Mouse (Mus musculus) forebrain, embryonic 13.5 days (tissue): ENCODE measurements around the gene Sbk3. TPM values are rescaled to one million over a fixed set of nuclear protein-coding genes. Genes with fewer than 3 reads are reported as not detected.

Experiments
- ATAC-seq: fragments of 200-750 bp; cut with Nextera tagmentation; 2 replicates; pipeline ENCODE4 v1.8.0; 2017
- H3K27ac ChIP-seq: fragments of 300-500 bp; sonication (generic); 2 replicates; pipeline ENCODE4 v1.5.1; 2015; ENCODE audit warnings: inconsistent platforms, mild to moderate bottlenecking, moderate library complexity
- H3K27me3 ChIP-seq: fragments of 300-500 bp; sonication (generic); 2 replicates; pipeline ENCODE4 v1.6.1; 2015; ENCODE audit warnings: mild to moderate bottlenecking, inconsistent platforms
- H3K36me3 ChIP-seq: fragments of 300-500 bp; sonication (generic); 2 replicates; pipeline ENCODE4 v1.6.1; 2015; ENCODE audit warnings: mild to moderate bottlenecking, inconsistent platforms; ENCODE audit not compliant: poor library complexity, severe bottlenecking
- H3K4me1 ChIP-seq: fragments of 300-500 bp; sonication (generic); 2 replicates; pipeline ENCODE4 v1.6.1; 2015; ENCODE audit warnings: inconsistent platforms
- H3K4me2 ChIP-seq: fragments of 300-500 bp; sonication (generic); 2 replicates; pipeline ENCODE4 v1.6.1; 2015; ENCODE audit warnings: inconsistent platforms, mild to moderate bottlenecking, moderate library complexity
- H3K4me3 ChIP-seq: fragments of 300-500 bp; sonication (generic); 2 replicates; pipeline ENCODE4 v1.5.1; 2015; ENCODE audit warnings: mild to moderate bottlenecking, inconsistent platforms
- H3K9ac ChIP-seq: fragments of 300-500 bp; sonication (generic); 2 replicates; pipeline ENCODE4 v1.6.1; 2015; ENCODE audit warnings: mild to moderate bottlenecking, inconsistent platforms
- H3K9me3 ChIP-seq: fragments of 300-500 bp; sonication (generic); replicated peaks from 2 replicates; pipeline ENCODE4 v1.6.1; 2016; ENCODE audit warnings: inconsistent platforms
- WGBS: fragments of 180-500 bp; shearing (Covaris S2); methylation state at CpG from one replicate; pipeline ENCODE4 v1.1.7; 2015; 5-methylcytosine and 5-hydroxymethylcytosine counted together
- polyA plus RNA-seq: library from polyadenylated mRNA; unstranded; fragments of >200 nt; fragmentation: Nextera tagmentation; extraction: Ambion mirVana; gene quantifications from 2 replicates; pipeline ENCODE4 v1.2.1, GENCODE M21; 2015

The Sbk3 gene
- polyA plus RNA-seq, 1 experiment from 2014 or later = 0.19 TPM

- Histone ChIP-seq H3K9me3 (no peaks in the 10 kb centered on the region), H3K36me3 (no peaks in the 10 kb centered on the region), H3K27ac (no peak overlapping the region), H3K4me3 (peak overlapping the region; percentile 26), H3K9ac (no peak overlapping the region), H3K4me1 (no peaks in the 10 kb centered on the region), H3K27me3 (no peaks in the 10 kb centered on the region), H3K4me2 (peak overlapping the region; percentile 49)
- WGBS = 18% methylated on average over 15 of the region's 15 CpGs
- peak; percentile 85 for ATAC-seq
These were observed 27.6 kb downstream of the Sbk3 start for GRCm38 (mm10) chr7:4943223-4943815.

- H3K4me1 ChIP-seq = no peaks in the 10 kb centered on the region
- no peaks in the 10 kb centered on the region for H3K36me3 ChIP-seq
- H3K4me3 ChIP-seq = no peak overlapping the region
- 58% methylated on average over 5 of the region's 5 CpGs for WGBS
- no peaks in the 10 kb centered on the region for H3K9me3 ChIP-seq
- H3K9ac ChIP-seq = no peak overlapping the region
- no peak overlapping the region for H3K27ac ChIP-seq
- H3K27me3 ChIP-seq = no peaks in the 10 kb centered on the region
- no peak overlapping the region for H3K4me2 ChIP-seq
- ATAC-seq = no peak
These were observed 28.3 kb downstream of the Sbk3 start for GRCm38 (mm10) chr7:4942673-4943072.

GRCm38 (mm10) chr7:4940068-4940479 is 30.9 kb downstream of the Sbk3 start:
- H3K27me3 ChIP-seq = no peaks in the 10 kb centered on the region
- no peaks in the 10 kb centered on the region for H3K36me3 ChIP-seq
- peak; percentile 55; the same call in 1 of the 2 replicates for ATAC-seq
- no peak overlapping the region for H3K27ac ChIP-seq
- no peak overlapping the region for H3K4me3 ChIP-seq
- no peak overlapping the region for H3K4me2 ChIP-seq
- no peak overlapping the region for H3K9ac ChIP-seq
- H3K4me1 ChIP-seq = no peaks in the 10 kb centered on the region
- WGBS = 20% methylated on average over 9 of the region's 9 CpGs
- H3K9me3 ChIP-seq = no peaks in the 10 kb centered on the region

- Histone ChIP-seq H3K9ac (no peak overlapping the region), H3K27ac (no peak overlapping the region), H3K36me3 (no peaks in the 10 kb centered on the region), H3K4me1 (no peaks in the 10 kb centered on the region), H3K9me3 (no peaks in the 10 kb centered on the region; the same call in 1 of the 2 replicates), H3K4me3 (no peak overlapping the region), H3K27me3 (no peaks in the 10 kb centered on the region), H3K4me2 (no peak overlapping the region)
- 44% methylated on average over 2 of the region's 2 CpGs for WGBS
- 0 out of 2 replicates have a peak, but pooled peaks have one; percentile 26 for ATAC-seq
These were observed 32.5 kb downstream of the Sbk3 start for GRCm38 (mm10) chr7:4938456-4938855.

GRCm38 (mm10) chr7:4937392-4937791 is 33.6 kb downstream of the Sbk3 start:
- H3K9me3 ChIP-seq = no peaks in the 10 kb centered on the region; the same call in 1 of the 2 replicates
- H3K4me3 ChIP-seq = no peak overlapping the region
- H3K36me3 ChIP-seq = no peaks in the 10 kb centered on the region
- no peak overlapping the region for H3K4me2 ChIP-seq
- no peak overlapping the region for H3K27ac ChIP-seq
- ATAC-seq = no peak
- H3K9ac ChIP-seq = no peak overlapping the region
- no peaks in the 10 kb centered on the region for H3K4me1 ChIP-seq
- WGBS = 79% methylated on average over 11 of the region's 11 CpGs
- H3K27me3 ChIP-seq = no peaks in the 10 kb centered on the region

- H3K27me3 ChIP-seq = no peaks in the 10 kb centered on the region
- no peak overlapping the region for H3K4me3 ChIP-seq
- no peaks in the 10 kb centered on the region for H3K4me1 ChIP-seq
- no peak overlapping the region for H3K27ac ChIP-seq
- H3K9me3 ChIP-seq = no peaks in the 10 kb centered on the region; the same call in 1 of the 2 replicates
- no peak overlapping the region for H3K4me2 ChIP-seq
- H3K36me3 ChIP-seq = no peaks in the 10 kb centered on the region
- H3K9ac ChIP-seq = no peak overlapping the region
- no peak for ATAC-seq
- WGBS = 82% methylated on average over 10 of the region's 10 CpGs
These were observed 34.1 kb downstream of the Sbk3 start for GRCm38 (mm10) chr7:4936832-4937231.

GRCm38 (mm10) chr7:4934160-4934914 is 36.6 kb downstream of the Sbk3 start:
- Histone ChIP-seq H3K9ac (no peak overlapping the region), H3K9me3 (no peaks in the 10 kb centered on the region; the same call in 1 of the 2 replicates), H3K4me1 (no peaks in the 10 kb centered on the region), H3K36me3 (no peaks in the 10 kb centered on the region), H3K4me3 (no peak overlapping the region), H3K4me2 (no peak overlapping the region), H3K27me3 (no peaks in the 10 kb centered on the region), H3K27ac (no peak overlapping the region)
- no peak for ATAC-seq
- 84% methylated on average over 4 of the region's 4 CpGs for WGBS

DNA sequence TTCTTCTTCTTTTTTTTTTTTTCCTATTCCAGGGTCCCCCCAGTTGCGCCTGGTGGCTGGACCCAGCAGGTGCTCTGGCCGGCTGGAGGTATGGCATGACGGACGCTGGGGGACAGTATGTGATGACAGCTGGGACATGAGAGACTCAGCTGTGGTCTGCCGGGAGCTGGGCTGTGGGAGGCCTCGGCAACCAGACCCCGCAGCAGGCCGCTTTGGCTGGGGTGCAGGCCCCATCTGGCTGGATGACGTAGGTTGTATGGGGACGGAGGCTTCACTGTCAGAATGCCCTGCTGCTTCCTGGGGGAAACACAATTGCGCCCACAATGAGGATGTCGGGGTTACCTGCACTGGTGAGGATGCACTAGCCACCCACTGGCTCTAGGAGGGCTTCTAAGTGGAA is 37.9 kb downstream of the Sbk3 start:
- no peak overlapping the region for H3K4me3 ChIP-seq
- no peaks in the 10 kb centered on the region for H3K36me3 ChIP-seq
- WGBS = 85% methylated on average over 12 of the region's 12 CpGs
- no peak overlapping the region for H3K4me2 ChIP-seq
- no peaks in the 10 kb centered on the region for H3K27me3 ChIP-seq
- no peak overlapping the region for H3K9ac ChIP-seq
- H3K27ac ChIP-seq = no peak overlapping the region
- H3K9me3 ChIP-seq = no peaks in the 10 kb centered on the region; the same call in 1 of the 2 replicates
- no peak for ATAC-seq
- H3K4me1 ChIP-seq = no peaks in the 10 kb centered on the region

DNA sequence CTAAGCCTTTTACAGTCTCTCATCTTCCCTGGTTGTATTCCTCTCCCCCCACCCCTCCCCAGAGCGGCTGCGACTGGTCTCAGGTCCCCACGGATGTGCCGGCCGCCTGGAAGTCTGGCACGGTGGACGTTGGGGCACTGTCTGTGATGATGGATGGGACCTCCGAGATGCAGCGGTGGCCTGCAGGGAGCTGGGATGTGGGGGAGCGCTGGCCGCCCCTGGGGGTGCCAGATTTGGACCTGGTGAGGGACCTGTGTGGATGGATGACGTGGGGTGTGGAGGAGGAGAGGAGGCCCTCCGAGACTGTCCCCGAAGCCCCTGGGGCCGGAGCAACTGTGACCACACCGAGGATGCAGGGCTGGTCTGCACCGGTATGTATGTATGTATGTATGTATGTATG is 42.6 kb downstream of the Sbk3 start:
- Histone ChIP-seq H3K9ac (no peak overlapping the region), H3K27me3 (no peaks in the 10 kb centered on the region), H3K27ac (no peak overlapping the region), H3K4me1 (peaks cover 32% of the 10 kb centered on the region), H3K9me3 (no peaks in the 10 kb centered on the region), H3K4me3 (no peak overlapping the region), H3K4me2 (no peak overlapping the region), H3K36me3 (no peaks in the 10 kb centered on the region)
- no peak for ATAC-seq
- 82% methylated on average over 17 of the region's 17 CpGs for WGBS

- Histone ChIP-seq H3K36me3 (no peaks in the 10 kb centered on the region), H3K4me2 (no peak overlapping the region), H3K9me3 (no peaks in the 10 kb centered on the region), H3K27me3 (no peaks in the 10 kb centered on the region), H3K4me3 (no peak overlapping the region), H3K4me1 (peaks cover 38% of the 10 kb centered on the region), H3K27ac (no peak overlapping the region), H3K9ac (no peak overlapping the region)
- WGBS = 62% methylated on average over 8 of the region's 8 CpGs
- no peak for ATAC-seq
These were observed 43.3 kb downstream of the Sbk3 start for GRCm38 (mm10) chr7:4927711-4928110.

- H3K4me2 ChIP-seq = no peak overlapping the region
- no peaks in the 10 kb centered on the region for H3K9me3 ChIP-seq
- ATAC-seq = no peak
- no peaks in the 10 kb centered on the region for H3K36me3 ChIP-seq
- H3K27ac ChIP-seq = no peak overlapping the region
- no peak overlapping the region for H3K9ac ChIP-seq
- no peaks in the 10 kb centered on the region for H3K27me3 ChIP-seq
- peaks cover 46% of the 10 kb centered on the region for H3K4me1 ChIP-seq
- WGBS = 78% methylated on average over 16 of the region's 16 CpGs
- no peak overlapping the region for H3K4me3 ChIP-seq
These were observed 44.1 kb downstream of the Sbk3 start for GRCm38 (mm10) chr7:4926849-4927248.

- no peaks in the 10 kb centered on the region for H3K9me3 ChIP-seq
- peak within 1 kb of the TSS; percentile 74 for H3K4me2 ChIP-seq
- peak within 1 kb of the TSS; percentile 99 for H3K27ac ChIP-seq
- H3K36me3 ChIP-seq = peaks cover 9% of the 10 kb centered on the region
- 10% methylated on average over 6 of the region's 6 CpGs for WGBS
- no peaks in the 10 kb centered on the region for H3K27me3 ChIP-seq
- H3K9ac ChIP-seq = peak within 1 kb of the TSS; percentile 73
- ATAC-seq = no peak
- H3K4me3 ChIP-seq = no peak within 1 kb of the TSS
- H3K4me1 ChIP-seq = peaks cover 58% of the 10 kb centered on the region
These were observed 45.3 kb downstream of the Sbk3 start, which contains the start of gene Ssc5d for GRCm38 (mm10) chr7:4925441-4926381. Gene Ssc5d (plus strand): TSS chr7:4925785.
